Mouse (Mus musculus) layer of hippocampus, adult 18-20 months (tissue): Measurements from ENCODE around the gene Igfn1. TPM values are rescaled to one million over a fixed set of nuclear protein-coding genes. Genes with fewer than 3 reads are reported as not detected.

Experiments used
- DNase-seq, 2 experiments: peaks; one replicate each; pipeline ENCODE4 v3.0.0; 2022; ENCODE audit warnings: low spot score in 2 of 2
- total RNA-seq, 2 experiments: library from RNA; stranded (reverse); gene quantifications; 2 replicates each; pipeline ENCODE4 v1.2.3; 2021

Igfn1 gene
- total RNA-seq, 2 experiments from 2014 or later = 0.23 to 0.59 TPM

GRCm38 (mm10) chr1:136008159-136008533 lies 2.0 kb upstream of the Igfn1 start:
- no peak for DNase-seq

GRCm38 (mm10) chr1:136007211-136008158 lies 1.3 kb upstream of the Igfn1 start, which contains the start of gene Tmem9:
TSS of gene Tmem9 (plus strand) at chr1:136008150.
- peak; percentile 17 to 63 for DNase-seq

GRCm38 (mm10) chr1:136001438-136001837 lies 4.7 kb downstream of the Igfn1 start:
- no peak for DNase-seq

GRCm38 (mm10) chr1:135999720-136000287 lies 6.3 kb downstream of the Igfn1 start:
- no peak for DNase-seq

DNA sequence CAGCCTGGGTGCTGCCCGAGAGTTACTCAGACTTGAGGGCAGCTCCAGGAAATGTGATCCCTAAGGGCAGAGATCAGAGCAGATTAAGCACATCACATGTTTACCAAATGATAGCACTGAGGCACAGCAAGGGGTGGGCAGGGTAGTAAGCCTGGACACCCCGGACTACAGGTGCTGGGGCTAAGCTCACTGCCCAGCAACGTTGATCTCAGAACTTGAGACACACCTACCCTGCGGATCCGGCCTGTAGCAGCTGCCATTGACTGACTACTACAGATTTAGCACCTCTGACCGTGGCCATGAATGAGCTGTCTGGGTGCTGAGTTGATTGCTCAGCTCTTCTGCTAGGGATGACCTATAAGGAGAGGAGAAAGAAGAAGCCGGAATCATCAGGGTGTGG lies 8.6 kb downstream of the Igfn1 start:
- DNase-seq = no peak

GRCm38 (mm10) chr1:135993470-135993869 lies 12.7 kb downstream of the Igfn1 start:
- no peak for DNase-seq

DNA sequence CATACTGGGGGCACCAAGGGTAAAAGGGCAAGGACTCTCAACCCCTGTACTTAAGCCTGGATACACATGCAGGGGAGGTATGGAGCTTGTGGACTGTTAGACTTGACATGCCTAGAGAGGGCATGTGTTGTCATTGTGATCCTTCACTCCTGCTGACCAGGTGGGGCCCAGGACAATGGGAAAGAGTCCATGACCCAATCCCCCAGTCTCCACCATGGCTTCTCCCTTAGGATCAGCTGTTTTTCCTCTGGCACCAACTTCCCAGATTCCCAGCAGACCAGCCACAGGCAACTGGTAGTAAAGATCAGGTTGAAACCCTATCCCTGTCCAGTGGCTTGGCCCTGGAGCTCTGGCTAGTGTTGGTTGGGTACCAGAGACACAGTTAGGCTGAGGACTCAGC lies 16.3 kb downstream of the Igfn1 start:
- DNase-seq = no peak

GRCm38 (mm10) chr1:135984105-135984504 lies 22.0 kb downstream of the Igfn1 start:
- no peak for DNase-seq

- no peak for DNase-seq
Measured at GRCm38 (mm10) chr1:135972576-135972975, 33.6 kb downstream of the Igfn1 start.

DNA sequence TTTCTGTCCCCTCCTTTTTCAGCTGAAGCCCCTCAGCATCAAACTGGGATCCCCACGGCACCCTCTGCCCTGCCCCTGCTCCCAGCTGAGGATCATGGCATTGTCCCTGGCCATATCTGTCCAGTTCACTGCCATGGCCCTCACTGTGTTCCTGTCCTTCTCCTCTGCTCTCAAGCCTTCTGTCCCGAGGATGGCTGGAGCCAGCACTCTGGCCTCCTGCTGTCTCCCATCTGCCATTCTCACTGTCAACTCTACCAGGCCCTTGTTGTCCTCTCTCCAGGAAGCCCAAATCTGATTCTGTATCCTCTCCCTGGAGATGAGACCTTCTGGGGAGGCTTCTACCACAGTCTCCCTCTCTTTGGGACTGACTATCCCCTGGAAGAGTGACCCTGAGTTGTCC lies 35.7 kb downstream of the Igfn1 start:
- DNase-seq = no peak

- DNase-seq = no peak
Measured at GRCm38 (mm10) chr1:135967739-135968138, 38.4 kb downstream of the Igfn1 start.

GRCm38 (mm10) chr1:135964561-135964960 lies 41.6 kb downstream of the Igfn1 start:
- DNase-seq = peak; percentile 34 to 67

- DNase-seq = no peak
Measured at GRCm38 (mm10) chr1:135963177-135963576, 43.0 kb downstream of the Igfn1 start.

GRCm38 (mm10) chr1:135958483-135958882 lies 47.7 kb downstream of the Igfn1 start:
- DNase-seq = peak in 1 of 2 experiments; percentile 68

DNA sequence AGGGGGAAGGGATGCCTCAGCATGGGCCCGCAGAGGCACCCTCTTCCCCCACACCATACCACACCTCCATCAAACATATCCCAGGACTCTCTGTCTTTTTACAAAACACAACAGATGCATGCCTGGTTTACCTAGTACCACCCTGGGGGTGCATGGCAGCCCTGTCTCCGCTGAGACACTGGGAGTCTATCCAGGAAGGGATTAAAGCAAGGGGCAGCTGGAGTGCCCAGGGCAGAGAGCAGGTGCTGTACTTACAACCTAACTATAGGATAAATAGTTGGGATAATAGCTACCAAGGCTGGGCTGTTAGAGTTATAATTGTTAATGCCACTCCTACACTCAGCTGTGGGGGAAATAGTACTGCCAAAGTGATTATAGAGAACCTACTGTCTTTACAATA lies 57.3 kb downstream of the Igfn1 start:
- DNase-seq = no peak

GRCm38 (mm10) chr1:135946247-135946646 lies 59.9 kb downstream of the Igfn1 start:
- DNase-seq = peak in 1 of 2 experiments; percentile 45

GRCm38 (mm10) chr1:135945711-135946110 lies 60.4 kb downstream of the Igfn1 start:
- peak in 1 of 2 experiments; percentile 41 for DNase-seq

- peak; percentile 81 to 93 for DNase-seq
Measured at GRCm38 (mm10) chr1:135944526-135945259, 61.4 kb downstream of the Igfn1 start.

- DNase-seq = no peak
Measured at GRCm38 (mm10) chr1:135943713-135944112, 62.4 kb downstream of the Igfn1 start.

DNA sequence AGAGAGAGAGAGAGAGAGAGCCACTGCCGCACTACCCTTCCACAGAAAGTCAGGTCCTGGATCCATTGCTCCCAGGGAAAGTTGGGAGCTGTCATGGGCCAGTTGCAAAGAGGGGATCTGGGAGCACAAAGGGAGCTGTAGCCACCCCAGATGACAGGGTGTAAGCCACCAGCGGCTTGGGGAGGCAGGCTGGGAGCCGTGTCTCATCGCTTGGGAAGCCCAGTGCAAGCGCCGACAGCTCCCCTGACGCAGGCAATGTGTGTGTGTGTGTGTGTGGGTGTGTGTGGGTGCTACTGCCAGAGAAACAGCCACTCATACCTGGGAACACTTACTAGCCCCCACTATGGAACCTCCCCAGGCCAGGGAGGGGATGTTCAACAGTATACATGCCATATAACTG lies 64.0 kb downstream of the Igfn1 start:
- DNase-seq = no peak

GRCm38 (mm10) chr1:135941259-135942006 lies 64.7 kb downstream of the Igfn1 start:
- no peak for DNase-seq
